Mouse (Mus musculus): ENCODE measurements around the gene Gm49358.

The Gm49358 gene

GRCm38 (mm10) chr10:86763672-86764071, at the start of gene Gm49358:
Gm49358 (plus strand) TSS chr10:86763972.
- DNase-seq (ENCODE audit: low spot score): no peak

DNA sequence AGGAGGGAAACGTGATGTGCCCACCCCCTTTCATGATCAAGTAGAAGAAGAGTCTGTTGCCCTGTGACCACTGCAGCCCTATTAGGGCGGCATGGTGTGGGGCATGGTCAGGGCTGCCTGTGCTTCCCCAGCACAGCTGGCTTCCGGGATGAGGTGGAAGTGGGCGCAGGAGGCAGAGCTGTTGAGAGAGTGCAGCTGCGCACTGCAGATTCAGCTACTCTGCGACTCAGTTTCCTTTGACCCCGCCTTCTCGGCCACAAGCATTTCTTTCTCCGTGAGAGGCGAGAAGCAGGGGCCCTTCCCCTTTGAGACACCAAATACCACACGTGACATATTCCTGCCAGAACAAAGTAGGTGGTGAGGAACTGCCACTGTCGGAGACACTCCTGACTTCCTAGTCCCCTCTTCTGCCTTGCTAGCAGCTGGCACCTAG, 36.2 kb upstream of the Gm49358 start:
- peak; percentile 49 for DNase-seq (ENCODE audit: low spot score)

- DNase-seq (ENCODE audit: low spot score): no peak
Measured at GRCm38 (mm10) chr10:86728176-86728575, 35.6 kb upstream of the Gm49358 start.

DNA sequence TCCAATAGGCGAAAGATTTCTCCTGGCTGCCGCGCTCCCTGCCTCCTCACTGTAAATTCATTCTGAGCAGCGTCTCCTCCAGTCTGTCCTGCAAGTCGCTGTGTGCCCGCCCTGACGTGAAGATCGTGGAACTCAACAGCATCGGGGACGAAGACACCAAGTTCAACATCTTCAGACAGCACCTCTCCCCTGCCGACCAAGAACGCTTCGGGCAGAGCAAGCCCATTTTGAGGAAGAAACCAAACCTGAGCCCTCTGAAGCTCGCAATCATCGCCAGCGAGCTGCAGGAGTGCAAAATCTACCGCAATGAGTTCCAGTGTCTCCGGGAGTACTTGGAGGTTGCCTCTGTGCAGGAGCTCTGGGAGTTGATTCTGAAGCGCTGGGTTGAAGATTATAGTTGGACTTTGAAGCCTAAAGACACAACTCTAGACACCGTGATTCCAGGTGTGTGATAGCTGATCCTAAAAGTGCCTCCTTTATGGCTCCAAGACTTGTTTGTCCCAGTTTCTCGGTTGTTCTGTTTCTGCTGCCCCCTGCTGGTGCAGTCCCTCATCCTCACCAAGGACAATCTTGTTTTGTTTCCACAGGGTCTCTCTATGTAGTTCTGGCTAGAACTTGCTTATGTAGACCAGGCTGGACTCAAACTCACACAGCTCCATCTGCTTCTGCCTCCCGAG, 32.8 kb upstream of the Gm49358 start:
- peak; percentile 92 for DNase-seq (ENCODE audit: low spot score)

DNA sequence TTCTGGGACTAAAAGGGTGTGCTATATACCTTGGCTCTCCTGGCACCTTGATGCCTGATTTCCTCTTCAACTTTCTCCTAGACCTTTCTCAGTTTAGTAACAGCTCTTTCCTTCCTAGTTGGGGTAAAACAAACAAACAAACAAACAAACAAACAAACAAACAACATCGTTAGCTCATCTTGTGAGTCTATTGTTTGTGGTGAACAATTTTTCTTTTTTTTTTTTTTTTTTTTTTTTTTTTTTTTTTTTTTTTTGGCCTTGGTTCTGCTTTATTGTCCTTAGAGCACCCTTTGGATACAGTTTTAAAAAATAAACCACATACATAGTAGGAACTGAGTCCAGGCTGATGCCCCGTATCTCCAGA, 32.3 kb upstream of the Gm49358 start:
- DNase-seq (ENCODE audit: low spot score): no peak

GRCm38 (mm10) chr10:86735036-86735435, 28.7 kb upstream of the Gm49358 start:
- DNase-seq (ENCODE audit: low spot score): no peak

DNA sequence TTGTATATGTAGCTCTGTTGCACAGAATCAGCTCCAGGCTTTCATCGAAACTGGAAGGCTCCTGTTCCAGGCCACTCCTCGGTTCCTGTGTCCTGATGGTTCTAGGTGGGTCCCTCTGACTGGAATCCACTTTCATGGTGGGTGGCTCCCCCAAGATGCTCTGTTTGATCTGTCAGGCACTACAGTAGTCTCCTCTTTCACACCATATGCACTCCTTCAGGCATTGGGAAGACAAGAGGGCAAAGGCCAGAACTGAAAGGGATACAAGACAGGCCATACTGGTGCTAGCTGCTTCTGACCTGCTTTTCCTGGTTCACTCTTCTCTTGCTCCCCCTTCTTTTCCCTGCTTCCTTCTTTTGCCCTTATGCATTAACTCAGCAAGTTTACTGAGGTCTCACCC, 20.9 kb upstream of the Gm49358 start:
- no peak for DNase-seq (ENCODE audit: low spot score)

- DNase-seq (ENCODE audit: low spot score): no peak
Measured at GRCm38 (mm10) chr10:86744306-86744705, 19.5 kb upstream of the Gm49358 start.

DNA sequence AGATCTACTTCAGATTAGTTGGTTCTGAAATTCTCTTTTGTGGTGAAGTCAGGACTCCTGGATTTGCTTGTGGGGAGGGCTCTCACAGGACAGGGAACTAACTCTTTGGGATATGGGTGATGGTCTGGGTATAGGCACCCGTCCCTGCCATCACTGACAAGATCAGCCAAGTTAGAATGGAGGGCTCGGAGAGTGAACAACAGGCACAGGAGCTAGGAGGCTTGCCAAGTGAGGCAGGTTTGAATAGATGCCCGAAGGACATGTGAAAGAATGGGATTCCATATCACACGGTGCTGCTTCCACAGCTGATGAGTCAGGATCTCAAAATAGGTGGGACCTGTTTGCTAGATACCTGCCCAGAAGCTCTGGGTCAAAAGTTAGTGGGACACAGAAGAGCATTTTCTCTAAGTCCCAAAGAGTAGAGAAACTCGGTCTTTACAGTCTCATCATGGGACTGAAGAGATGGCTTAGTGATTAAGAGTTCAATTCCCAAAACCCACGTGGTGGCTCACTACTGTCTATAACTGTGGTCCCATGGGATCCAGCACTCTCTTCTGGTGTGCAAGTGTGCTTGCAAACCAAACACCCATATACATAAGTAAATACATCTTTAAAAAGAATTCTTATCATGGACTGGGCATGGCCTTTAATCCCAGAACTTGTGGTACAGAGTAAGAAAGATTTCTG, 7.8 kb upstream of the Gm49358 start:
- DNase-seq (ENCODE audit: low spot score): no peak

DNA sequence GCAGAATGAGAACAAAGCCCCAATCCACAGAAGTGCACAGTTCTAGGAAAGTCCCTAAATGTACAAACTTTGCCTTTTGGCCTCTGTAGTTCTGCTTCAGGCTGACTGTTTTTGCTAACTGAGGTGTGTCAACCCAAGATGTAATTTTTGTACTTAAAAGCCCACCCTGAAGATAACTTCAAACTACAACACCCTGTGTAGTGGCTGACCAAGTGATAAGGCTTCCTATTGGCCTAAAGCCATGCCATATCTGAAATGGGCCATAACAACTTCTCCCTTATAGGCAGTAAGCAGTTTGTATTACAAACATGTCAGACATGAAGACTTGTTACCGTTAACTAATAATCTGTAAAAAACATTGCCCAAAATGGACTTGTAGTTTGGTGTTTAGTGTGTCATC, 6.0 kb upstream of the Gm49358 start:
- no peak for DNase-seq (ENCODE audit: low spot score)

GRCm38 (mm10) chr10:86758211-86758610, 5.6 kb upstream of the Gm49358 start:
- no peak for DNase-seq (ENCODE audit: low spot score)

- no peak for DNase-seq (ENCODE audit: low spot score)
Measured at GRCm38 (mm10) chr10:86761236-86761635, 2.5 kb upstream of the Gm49358 start.

DNA sequence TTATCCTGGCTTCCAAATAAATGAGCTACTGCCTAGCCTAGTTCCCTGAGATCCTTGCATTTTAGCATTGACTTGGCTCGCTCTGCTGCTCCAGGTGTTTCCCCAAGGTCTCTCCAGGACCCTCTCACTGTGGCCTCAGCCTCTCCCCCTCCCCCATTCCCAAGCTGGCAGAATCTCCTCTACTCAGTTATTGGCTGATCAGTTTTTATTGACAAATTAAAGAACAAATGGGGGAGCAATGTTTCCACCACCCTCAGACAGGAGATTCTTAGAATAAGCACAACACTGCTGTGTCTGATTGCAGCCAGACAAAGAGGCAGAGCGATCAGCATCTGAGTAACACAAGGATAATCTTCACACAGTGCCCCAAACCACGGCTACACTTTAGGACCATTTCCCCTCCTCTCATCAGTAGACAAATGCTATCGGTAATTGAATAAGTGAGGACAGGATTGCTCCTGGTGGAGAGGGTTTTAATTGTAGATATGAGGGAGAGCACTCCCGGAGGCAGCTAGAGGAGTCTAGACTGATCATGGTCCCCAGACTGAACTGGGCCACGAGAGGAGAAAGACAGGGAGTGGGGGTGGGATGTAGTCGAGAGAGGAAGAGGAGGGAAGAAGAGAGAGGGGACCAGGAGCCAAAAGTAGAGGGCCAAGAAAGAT, 1.9 kb upstream of the Gm49358 start:
- no peak for DNase-seq (ENCODE audit: low spot score)

DNA sequence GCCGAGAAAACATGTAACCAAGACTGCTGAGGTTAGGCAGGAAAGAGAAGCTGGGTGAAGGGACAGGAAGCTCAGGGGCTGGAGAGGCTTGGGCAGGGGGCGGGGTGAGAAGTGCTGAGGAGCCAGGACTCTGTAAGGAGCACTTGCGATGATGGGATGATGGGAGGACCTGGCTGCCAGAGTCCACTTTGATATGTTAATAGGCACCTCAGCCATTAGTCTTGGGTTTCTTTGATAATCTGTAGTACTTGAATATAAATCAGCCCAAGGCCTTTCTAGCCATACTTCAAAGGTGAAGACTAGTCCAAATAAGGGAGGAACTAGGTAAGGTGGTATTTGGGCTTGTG, 1.4 kb upstream of the Gm49358 start:
- DNase-seq (ENCODE audit: low spot score): no peak

DNA sequence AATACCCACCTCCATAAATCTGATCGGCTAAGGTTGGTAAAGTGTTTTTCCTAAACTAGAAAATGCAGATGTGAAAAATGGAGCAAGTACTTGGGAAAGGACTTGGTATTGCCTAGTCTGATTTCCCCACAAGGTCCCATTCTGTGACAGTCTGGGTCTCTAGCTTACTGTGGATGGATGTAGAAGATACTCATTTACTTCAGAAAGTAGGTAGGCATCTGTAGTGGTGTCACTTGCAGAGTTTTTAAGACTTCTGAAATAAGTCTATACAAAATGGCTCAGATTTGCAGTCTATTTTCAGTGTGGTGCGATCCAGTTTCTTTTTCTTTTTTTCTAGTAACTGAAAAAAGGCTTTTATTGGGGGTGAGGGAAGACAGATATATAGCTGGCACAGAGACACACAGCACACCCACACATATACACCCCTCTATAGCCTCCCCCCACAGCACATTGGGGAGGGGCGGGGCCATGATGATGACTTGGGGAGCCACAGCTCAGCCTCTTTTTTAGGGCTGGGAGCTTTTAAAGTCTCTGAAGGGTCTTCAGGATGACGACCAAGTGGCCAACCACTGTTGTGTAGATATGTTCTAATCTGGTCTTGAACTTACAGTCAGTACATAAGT, 1.7 kb downstream of the Gm49358 start:
- DNase-seq (ENCODE audit: low spot score): no peak

DNA sequence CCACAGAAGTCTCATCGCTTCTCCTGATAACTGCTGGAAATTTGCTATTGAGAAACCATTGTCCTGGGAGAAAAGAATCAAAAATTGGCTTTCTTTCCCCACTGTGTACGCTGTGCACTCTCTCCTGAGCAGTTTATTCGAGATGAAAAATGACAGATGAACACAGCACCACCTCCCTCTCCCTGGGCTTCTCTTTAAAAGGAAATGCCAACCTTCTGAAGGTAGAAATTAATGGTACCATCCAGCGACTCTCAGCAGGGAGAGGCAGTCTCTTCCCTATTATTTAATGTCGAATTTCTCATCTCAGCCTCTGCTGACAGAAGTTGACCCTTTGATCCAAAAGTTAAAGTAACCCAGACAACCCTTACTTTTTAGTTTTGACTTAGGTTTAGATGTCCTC, 5.4 kb downstream of the Gm49358 start:
- DNase-seq (ENCODE audit: low spot score): no peak

DNA sequence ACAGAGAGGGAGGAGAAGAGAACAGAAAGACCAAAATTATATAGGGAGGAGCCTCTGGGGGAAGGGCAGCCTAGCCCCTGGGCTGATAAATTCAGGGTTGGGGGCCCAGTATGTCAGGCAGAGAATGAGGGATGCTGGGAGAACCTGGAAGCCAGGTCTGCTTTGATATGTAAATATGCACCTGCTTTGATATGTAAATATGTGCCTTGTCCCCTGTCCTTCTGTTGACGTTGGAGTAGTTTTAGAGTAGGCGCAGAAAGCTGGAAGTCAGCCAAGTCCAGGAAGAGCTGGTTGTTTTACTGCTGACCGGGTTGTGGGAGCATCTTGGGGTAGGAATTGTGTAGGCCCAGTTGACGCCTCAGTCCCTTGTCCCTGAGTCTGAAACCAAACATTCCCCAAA, 6.0 kb downstream of the Gm49358 start:
- DNase-seq (ENCODE audit: low spot score): no peak

GRCm38 (mm10) chr10:86771701-86772100, 7.9 kb downstream of the Gm49358 start:
- no peak for DNase-seq (ENCODE audit: low spot score)

DNA sequence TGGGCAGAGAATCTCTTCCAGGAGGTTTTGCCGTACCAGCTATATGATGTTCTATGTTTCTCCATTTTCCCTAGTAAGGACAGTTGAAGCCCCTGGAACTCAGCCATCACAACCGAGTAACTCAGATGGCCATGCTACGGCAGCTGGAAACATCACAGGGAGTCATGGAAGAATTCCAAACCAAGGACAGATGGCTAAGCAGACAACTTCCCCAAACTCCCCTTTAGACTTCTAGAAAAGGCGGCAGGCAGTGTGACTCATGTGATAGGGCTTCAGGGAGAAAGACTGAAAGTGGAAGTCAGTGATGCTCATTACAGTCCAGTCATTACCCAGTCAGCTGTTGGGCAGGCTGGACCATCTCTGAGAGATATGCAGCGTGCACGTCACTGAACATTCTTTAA, 8.5 kb downstream of the Gm49358 start:
- no peak for DNase-seq (ENCODE audit: low spot score)

- no peak for DNase-seq (ENCODE audit: low spot score)
Measured at GRCm38 (mm10) chr10:86773360-86773759, 9.6 kb downstream of the Gm49358 start.

DNA sequence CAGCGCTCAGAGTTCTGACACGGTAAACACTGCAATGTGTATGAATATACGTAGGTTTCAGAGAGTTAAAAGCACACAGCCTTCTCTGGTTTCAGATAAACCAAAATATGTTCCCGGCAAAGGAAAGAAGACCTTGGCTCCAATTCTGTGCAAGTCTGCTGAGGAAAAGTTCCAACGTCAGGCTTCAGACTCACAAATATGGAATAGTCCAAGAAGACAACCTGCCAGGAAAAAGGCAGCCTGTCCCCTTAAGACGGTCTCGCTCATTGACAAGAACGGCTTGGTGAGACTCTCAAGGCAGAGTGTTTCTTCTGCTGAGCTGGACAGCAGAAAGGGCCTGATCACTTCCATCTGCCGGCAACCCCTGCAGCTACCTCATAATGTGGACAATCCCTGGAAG, 12.5 kb downstream of the Gm49358 start:
- no peak for DNase-seq (ENCODE audit: low spot score)

GRCm38 (mm10) chr10:86777614-86778319, 14.0 kb downstream of the Gm49358 start:
- DNase-seq (ENCODE audit: low spot score): peak; percentile 28

All from layer of hippocampus, adult 11-12 months (tissue).